Mouse (Mus musculus) embryonic facial prominence, embryonic 15.5 days (tissue): Measurements from ENCODE around the gene Plvap. TPM values are rescaled to one million over a fixed set of nuclear protein-coding genes. Genes with fewer than 3 reads are reported as not detected.

Experiments used
- ATAC-seq: fragments of 200-750 bp; cut with Nextera tagmentation; 2 replicates; pipeline ENCODE4 v1.8.0; 2017; ENCODE audit warnings: low read depth, moderate TSS enrichment; ENCODE audit not compliant: insufficient number of reproducible peaks, low FRiP score, low TSS enrichment
- H3K27ac ChIP-seq: fragments of 300-500 bp; sonication (generic); replicated peaks from 2 replicates; pipeline ENCODE4 v1.5.1; 2015; ENCODE audit warnings: mild to moderate bottlenecking, inconsistent platforms
- H3K27me3 ChIP-seq: fragments of 300-500 bp; sonication (generic); 2 replicates; pipeline ENCODE4 v1.6.1; 2015; ENCODE audit warnings: inconsistent platforms
- H3K36me3 ChIP-seq: fragments of 300-500 bp; sonication (generic); 2 replicates; pipeline ENCODE4 v1.6.1; 2015; ENCODE audit warnings: mild to moderate bottlenecking, inconsistent platforms
- H3K4me1 ChIP-seq: fragments of 300-500 bp; sonication (generic); 2 replicates; pipeline ENCODE4 v1.6.1; 2015; ENCODE audit warnings: inconsistent platforms
- H3K4me2 ChIP-seq: fragments of 300-500 bp; sonication (generic); replicated peaks from 2 replicates; pipeline ENCODE4 v1.6.1; 2015; ENCODE audit warnings: mild to moderate bottlenecking, inconsistent platforms
- H3K4me3 ChIP-seq: fragments of 300-500 bp; sonication (generic); replicated peaks from 2 replicates; pipeline ENCODE4 v1.5.1; 2015; ENCODE audit warnings: mild to moderate bottlenecking, inconsistent platforms
- H3K9ac ChIP-seq: fragments of 300-500 bp; sonication (generic); 2 replicates; pipeline ENCODE4 v1.6.1; 2015; ENCODE audit warnings: inconsistent platforms
- H3K9me3 ChIP-seq: fragments of 300-500 bp; sonication (generic); replicated peaks from 2 replicates; pipeline ENCODE4 v1.6.1; 2016; ENCODE audit warnings: inconsistent platforms
- WGBS: fragments of 180-500 bp; shearing (Covaris S2); methylation state at CpG from one replicate; pipeline ENCODE4 v1.1.7; 2015; 5-methylcytosine and 5-hydroxymethylcytosine counted together
- polyA plus RNA-seq: library from polyadenylated mRNA; unstranded; fragments of >200 nt; fragmentation: Nextera tagmentation; extraction: Ambion mirVana; gene quantifications from 2 replicates; pipeline ENCODE4 v1.2.1, GENCODE M21; 2015

Gene Plvap
- polyA plus RNA-seq, 1 experiment from 2014 or later = 62.8 TPM

DNA sequence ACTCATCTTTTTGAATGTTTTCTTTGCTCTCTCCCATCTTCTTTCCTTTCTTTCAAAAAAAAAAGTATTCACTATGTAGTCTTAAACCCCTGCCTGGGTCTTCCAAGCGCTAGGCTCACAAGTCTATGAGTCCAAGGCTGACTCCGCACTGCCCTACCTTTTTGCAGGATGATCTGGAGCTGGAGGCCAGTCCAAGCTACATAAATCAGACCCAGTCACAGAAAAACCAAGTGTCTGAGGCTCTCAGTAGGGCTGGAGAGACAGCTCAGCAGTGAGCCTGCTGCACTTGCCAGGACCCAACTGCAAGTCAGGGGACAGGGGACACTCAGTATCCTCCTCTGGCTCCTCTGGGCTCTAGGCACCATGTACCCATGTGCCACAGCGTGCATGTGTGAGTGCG, 7.2 kb downstream of the Plvap start:
- Histone ChIP-seq H3K27ac (no peak overlapping the region), H3K4me3 (no peak overlapping the region), H3K4me2 (no peak overlapping the region), H3K27me3 (peaks cover 40% of the 10 kb centered on the region), H3K4me1 (peaks cover 14% of the 10 kb centered on the region), H3K9ac (no peak overlapping the region), H3K36me3 (no peaks in the 10 kb centered on the region), H3K9me3 (no peaks in the 10 kb centered on the region)
- WGBS = 88% methylated on average over 4 of the region's 4 CpGs
- no peak for ATAC-seq

DNA sequence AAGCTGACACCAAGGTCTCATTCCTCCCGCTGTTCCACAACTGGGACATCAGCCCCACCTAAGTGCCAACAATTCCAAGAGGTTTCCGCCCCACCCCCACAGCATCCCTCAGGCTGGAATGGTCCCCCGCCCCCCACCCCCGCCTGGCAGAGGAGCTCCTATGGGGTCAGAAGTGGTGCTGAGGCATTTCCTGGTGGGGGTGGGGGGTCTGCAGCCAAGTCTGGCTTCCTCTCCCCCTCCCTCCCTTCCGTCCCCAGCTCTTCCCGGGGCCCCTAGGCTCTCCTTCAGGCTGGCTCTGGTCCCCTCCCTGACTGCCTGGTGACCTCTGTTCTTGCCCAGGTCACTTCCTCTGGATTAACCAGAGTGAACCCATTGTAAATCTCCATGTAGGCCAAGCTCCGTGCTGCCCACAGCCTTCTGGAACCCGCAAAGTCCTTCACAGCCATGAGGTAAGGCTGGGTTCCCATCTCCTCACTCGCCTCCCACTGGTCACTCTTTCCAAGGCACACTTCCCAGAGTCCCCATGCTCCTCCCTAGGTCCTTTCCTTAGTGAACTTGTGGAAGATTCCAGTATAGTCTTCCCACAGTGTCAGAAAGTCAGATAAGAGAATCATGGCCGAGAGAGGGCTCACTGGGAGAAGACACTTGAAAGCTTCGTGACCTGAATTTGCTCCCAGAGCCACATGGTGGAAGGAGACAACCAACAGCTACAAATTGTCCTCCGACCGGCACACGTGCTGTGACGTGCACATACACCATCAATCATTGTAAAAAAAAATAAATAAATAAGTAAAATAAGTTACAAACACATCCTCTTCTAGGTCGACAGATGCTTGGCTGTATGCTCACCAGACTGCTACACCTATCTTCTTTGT, 12.5 kb downstream of the Plvap start:
- 30% methylated on average over 16 of the region's 16 CpGs for WGBS
- ATAC-seq = no peak
- H3K4me1 ChIP-seq = peaks cover 39% of the 10 kb centered on the region
- peak overlapping the region; percentile 48; the same call in 1 of the 2 replicates for H3K27ac ChIP-seq
- H3K4me2 ChIP-seq = no peak overlapping the region
- no peaks in the 10 kb centered on the region for H3K27me3 ChIP-seq
- H3K36me3 ChIP-seq = peaks cover 11% of the 10 kb centered on the region; the same call in 1 of the 2 replicates
- H3K9ac ChIP-seq = no peak overlapping the region
- no peak overlapping the region for H3K4me3 ChIP-seq
- H3K9me3 ChIP-seq = no peaks in the 10 kb centered on the region

DNA sequence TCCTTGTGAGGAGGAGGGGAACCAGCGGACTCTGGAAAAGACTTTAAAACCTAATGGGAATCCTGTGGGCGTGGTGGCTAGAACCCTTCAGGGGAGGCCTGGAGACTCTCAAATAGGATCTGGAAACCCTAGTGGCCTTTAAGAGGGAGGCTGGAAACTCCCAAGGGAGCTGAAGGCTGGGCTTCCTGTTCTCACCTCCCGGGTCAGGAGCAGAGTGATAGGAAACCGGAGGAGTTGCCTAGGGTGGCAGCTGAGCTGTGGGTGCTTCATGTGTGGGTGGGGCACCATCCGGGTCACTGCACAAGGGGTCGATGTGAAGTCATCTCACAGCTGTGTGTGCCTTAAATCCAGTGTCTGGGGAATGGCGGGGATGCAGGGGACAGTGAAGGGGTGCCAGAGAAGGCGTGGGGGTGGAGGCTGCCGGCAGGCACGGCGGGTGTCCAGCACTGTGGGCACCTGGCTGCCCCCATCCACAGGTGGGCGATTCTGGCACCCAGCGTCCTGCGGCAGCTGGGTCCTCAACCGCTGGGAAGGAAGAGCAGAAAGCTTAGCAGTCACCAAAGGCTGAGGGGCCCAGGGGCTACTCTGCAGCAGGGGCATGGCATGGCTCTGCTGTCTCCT, 13.6 kb downstream of the Plvap start:
- Histone ChIP-seq H3K27ac (0 out of 2 replicates have a peak overlapping the region, but pooled peaks have one; percentile 48), H3K4me2 (no peak overlapping the region), H3K9me3 (no peaks in the 10 kb centered on the region), H3K27me3 (no peaks in the 10 kb centered on the region), H3K4me3 (no peak overlapping the region), H3K36me3 (peaks cover 16% of the 10 kb centered on the region; the same call in 1 of the 2 replicates), H3K4me1 (peaks cover 39% of the 10 kb centered on the region), H3K9ac (no peak overlapping the region)
- WGBS = 23% methylated on average over 15 of the region's 15 CpGs
- no peak for ATAC-seq

DNA sequence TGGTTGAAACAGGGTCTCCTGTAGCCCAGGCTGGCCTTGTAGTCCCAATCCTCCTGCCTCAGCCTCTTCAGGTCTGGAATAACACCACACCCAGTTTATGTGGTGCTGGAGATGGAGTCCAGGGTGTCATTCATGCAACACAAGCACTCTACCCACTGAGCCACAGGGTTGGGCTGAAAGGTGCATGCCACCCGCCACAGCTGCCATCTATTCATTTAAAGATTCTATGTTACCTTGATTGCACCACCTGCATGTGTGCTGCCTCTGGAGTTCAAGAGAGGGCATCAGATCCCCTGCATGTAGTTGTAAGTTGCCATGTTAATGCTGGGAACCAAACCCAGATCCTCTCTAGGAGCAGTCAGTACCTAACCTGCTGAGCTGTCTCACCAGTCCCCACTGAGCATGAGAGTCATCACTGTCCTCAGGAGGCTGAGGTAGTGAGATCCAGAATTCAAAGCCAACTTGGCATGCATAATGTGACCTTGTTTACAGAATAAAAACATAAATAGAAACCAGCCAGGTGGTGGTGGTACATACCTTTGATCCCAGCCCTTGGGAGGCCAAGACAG, 14.4 kb downstream of the Plvap start:
- 93% methylated on average over 1 of the region's 1 CpGs for WGBS
- no peaks in the 10 kb centered on the region for H3K27me3 ChIP-seq

DNA sequence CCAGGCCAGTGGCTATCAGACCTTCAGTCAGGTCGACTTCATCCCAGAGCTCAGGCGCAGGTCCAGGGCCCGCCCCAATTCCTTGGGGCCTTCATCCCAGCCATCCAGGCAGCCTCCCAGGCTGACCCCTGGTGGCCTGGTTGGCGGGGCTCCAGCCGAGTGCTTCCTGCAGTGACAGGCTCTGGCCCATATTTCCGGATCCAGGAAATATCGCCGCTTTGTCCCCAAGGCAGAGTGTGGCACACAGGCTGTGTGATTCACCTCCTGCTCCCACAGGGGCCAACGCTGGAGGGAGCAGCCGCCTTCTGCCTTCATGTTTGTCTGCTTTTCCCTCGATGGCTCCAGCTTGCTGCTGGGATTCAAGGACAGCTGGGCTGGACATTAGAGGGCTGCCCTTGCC, 15.1 kb downstream of the Plvap start:
- no peak for ATAC-seq
- Histone ChIP-seq H3K36me3 (peaks cover 31% of the 10 kb centered on the region), H3K9me3 (no peaks in the 10 kb centered on the region), H3K9ac (no peak overlapping the region), H3K27me3 (no peaks in the 10 kb centered on the region), H3K4me2 (no peak overlapping the region), H3K4me1 (peaks cover 39% of the 10 kb centered on the region), H3K4me3 (no peak overlapping the region), H3K27ac (peak overlapping the region; percentile 65)
- 26% methylated on average over 11 of the region's 11 CpGs for WGBS

More for the DNA sequence above, 14.4 kb downstream of the Plvap start:
- Histone ChIP-seq H3K9ac (no peak overlapping the region), H3K4me1 (peaks cover 39% of the 10 kb centered on the region), H3K36me3 (peaks cover 24% of the 10 kb centered on the region), H3K4me2 (no peak overlapping the region), H3K4me3 (no peak overlapping the region), H3K27ac (no peak overlapping the region), H3K9me3 (no peaks in the 10 kb centered on the region)
- ATAC-seq = no peak

DNA sequence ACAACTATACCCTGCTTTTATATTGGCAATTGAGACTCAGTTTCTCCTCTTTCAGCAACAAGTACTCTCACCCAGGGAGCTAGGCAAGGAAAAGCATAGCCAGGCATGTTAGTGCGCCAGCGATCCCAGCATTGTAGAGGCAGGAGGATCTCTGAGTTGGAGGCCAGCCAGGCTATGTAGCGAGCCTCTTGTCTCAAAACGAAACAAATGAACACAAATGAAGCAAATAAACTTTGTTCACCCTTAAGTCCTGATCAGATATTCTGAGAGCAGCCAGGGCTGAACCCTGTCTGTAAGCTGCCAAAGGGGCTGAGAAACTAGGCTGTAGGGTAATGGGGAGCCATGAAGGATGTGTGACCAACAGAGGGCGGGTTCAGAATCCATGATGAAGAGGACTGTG, 15.7 kb downstream of the Plvap start:
- ATAC-seq = no peak
- H3K27ac ChIP-seq = peak overlapping the region; percentile 65
- 92% methylated on average over 5 of the region's 5 CpGs for WGBS
- H3K4me1 ChIP-seq = peaks cover 39% of the 10 kb centered on the region
- H3K9ac ChIP-seq = no peak overlapping the region
- H3K27me3 ChIP-seq = no peaks in the 10 kb centered on the region
- H3K4me3 ChIP-seq = no peak overlapping the region
- no peaks in the 10 kb centered on the region for H3K9me3 ChIP-seq
- H3K36me3 ChIP-seq = peaks cover 38% of the 10 kb centered on the region
- no peak overlapping the region for H3K4me2 ChIP-seq

DNA sequence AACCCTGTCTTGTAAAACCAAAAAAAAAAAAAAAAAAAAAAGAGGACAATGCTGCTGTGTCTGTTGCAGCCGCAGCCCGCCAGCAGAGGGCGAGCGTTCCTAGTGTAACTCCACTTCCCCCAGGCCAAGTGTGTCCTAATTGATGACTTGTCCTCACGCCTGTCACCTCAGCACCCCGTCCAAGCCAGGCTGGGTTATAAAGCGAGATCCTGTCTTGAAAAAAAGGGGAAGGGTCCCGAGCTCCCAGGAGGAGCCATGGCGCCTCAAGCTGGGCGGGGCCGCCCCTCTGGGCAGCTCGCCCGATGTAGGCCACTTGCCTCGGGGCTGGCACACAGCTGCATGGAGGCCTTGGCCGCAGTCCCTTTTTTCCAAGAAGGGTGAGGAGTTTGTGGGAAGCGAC, 16.5 kb downstream of the Plvap start:
- Histone ChIP-seq H3K27ac (peak overlapping the region; percentile 65), H3K9ac (no peak overlapping the region), H3K27me3 (no peaks in the 10 kb centered on the region), H3K4me3 (0 out of 2 replicates have a peak overlapping the region, but pooled peaks have one; percentile 11), H3K9me3 (no peaks in the 10 kb centered on the region), H3K36me3 (peaks cover 42% of the 10 kb centered on the region), H3K4me2 (peak overlapping the region; percentile 31; the same call in 1 of the 2 replicates), H3K4me1 (peaks cover 42% of the 10 kb centered on the region)
- WGBS = 9% methylated on average over 16 of the region's 16 CpGs
- peak; percentile 27; the same call in 1 of the 2 replicates for ATAC-seq

DNA sequence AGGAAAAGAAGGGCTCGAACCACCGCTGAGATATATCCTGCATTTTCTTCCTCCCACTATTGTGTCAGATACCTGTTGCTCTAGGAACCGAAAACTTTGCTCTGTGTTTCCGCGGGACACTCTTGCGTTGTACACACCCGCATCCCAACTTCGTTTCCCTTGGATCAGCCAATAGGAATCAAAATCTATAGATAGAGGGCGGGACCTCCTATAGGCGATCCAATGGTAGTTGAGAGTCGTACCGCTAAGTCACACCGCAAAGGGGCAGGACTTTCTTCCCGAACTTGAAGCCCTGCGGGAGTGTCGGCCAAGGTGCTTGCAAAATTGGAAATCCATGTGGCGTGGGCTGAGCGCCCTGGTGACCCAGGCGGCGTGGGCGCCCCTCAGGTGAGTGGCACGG, 23.1 kb downstream of the Plvap start:
- peak overlapping the region; percentile 72 for H3K4me3 ChIP-seq
- no peaks in the 10 kb centered on the region for H3K27me3 ChIP-seq
- peaks cover 34% of the 10 kb centered on the region for H3K4me1 ChIP-seq
- no peaks in the 10 kb centered on the region for H3K9me3 ChIP-seq
- ATAC-seq = peak; percentile 89
- H3K27ac ChIP-seq = peak overlapping the region; percentile 96
- H3K9ac ChIP-seq = peak overlapping the region; percentile 75
- WGBS = under 1% methylated on average over 22 of the region's 22 CpGs
- H3K4me2 ChIP-seq = peak overlapping the region; percentile 100
- H3K36me3 ChIP-seq = peaks cover 29% of the 10 kb centered on the region

DNA sequence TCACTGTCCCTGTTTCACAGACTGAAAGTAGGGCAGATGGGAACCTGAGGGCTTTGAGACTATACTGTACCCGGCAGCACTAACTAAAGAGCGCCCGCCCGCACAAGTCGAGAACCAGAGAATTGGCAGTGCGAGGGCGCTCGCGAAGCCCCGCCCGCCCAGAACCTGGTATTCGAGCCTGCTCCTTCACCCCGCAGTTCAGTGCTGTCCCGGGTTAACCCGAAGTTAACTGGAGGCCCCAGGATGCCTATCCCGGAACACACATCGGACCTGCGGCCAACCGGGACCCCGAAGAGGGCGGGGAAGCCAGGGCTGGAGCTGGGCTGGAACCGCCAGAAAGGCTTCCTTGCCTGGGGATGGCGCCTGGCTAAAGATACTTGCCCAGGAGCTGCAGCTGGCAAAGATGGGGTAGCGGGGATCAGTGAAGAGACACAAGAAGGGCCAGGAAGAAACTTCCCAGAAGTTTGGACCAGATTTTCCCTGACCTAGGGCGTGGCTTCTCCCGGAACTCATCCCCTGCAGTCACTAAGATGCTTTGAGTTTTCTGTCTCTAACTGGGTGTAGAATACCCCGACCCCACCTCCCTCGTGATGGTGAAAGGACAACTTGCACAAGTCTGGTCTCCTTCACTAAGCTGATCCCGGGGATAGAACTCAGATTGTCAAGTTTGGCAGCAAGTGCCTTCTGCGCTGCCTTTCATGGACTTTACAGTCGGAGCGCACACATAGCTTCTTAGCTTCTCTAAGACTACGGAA, 23.7 kb downstream of the Plvap start, which contains the start of gene Gtpbp3:
TSS of gene Gtpbp3 (plus strand) at position 413 of the 755 bp plus-strand sequence.
- Histone ChIP-seq H3K27me3 (no peaks in the 10 kb centered on the region), H3K27ac (peak within 1 kb of the TSS; percentile 96), H3K4me2 (peak within 1 kb of the TSS; percentile 100), H3K9ac (peak within 1 kb of the TSS; percentile 75), H3K4me3 (peak within 1 kb of the TSS; percentile 72), H3K36me3 (peaks cover 28% of the 10 kb centered on the region), H3K9me3 (no peaks in the 10 kb centered on the region), H3K4me1 (peaks cover 34% of the 10 kb centered on the region)
- WGBS = under 1% methylated on average over 33 of the region's 33 CpGs
- peak; percentile 55 for ATAC-seq

DNA sequence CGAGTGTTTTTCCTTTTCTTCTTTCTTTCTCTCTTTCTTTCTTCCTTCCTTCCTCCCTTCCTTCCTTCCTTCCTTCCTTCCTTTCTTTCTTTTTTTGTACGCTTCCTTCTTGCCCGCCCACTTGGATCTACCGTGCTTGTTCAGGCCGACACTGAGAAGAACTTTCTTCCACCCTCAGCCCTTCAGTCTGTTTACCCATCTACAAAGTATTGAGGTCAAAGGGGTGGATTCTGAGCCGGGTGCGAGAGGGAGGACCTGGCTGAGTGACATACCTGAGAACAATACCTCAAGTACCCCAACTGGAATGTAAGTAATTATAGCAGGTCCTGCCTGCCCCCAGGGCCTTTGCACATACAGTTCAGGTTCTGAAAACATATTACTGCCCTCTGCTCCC, 25.4 kb downstream of the Plvap start:
- peak overlapping the region; percentile 60; the same call in 1 of the 2 replicates for H3K27ac ChIP-seq
- ATAC-seq = no peak
- no peaks in the 10 kb centered on the region for H3K27me3 ChIP-seq
- H3K9me3 ChIP-seq = no peaks in the 10 kb centered on the region
- peaks cover 34% of the 10 kb centered on the region for H3K4me1 ChIP-seq
- H3K9ac ChIP-seq = no peak overlapping the region
- 8% methylated on average over 7 of the region's 7 CpGs for WGBS
- H3K4me2 ChIP-seq = peak overlapping the region; percentile 81
- peaks cover 25% of the 10 kb centered on the region for H3K36me3 ChIP-seq
- peak overlapping the region; percentile 80 for H3K4me3 ChIP-seq
